Mouse (Mus musculus) midbrain, postnatal 0 days (tissue): ENCODE results near the gene Sulf2. TPM values are rescaled to one million over a fixed set of nuclear protein-coding genes. Genes with fewer than 3 reads are reported as not detected.

Experiments used
- ATAC-seq: fragments of 200-750 bp; cut with Nextera tagmentation; 2 replicates; pipeline ENCODE4 v1.8.0; 2017; ENCODE audit warnings: moderate number of reproducible peaks, mild to moderate bottlenecking, moderate TSS enrichment, moderate library complexity; ENCODE audit not compliant: low FRiP score
- DNase-seq: peaks from one replicate; pipeline ENCODE4 v3.0.0-alpha.2; 2015; ENCODE audit warnings: low spot score
- H3K27ac ChIP-seq: fragments of 300-500 bp; sonication (generic); 2 replicates; pipeline ENCODE4 v1.5.1; 2014; ENCODE audit warnings: low read depth, mild to moderate bottlenecking, low read length, mixed read lengths
- H3K27me3 ChIP-seq: fragments of 300-500 bp; sonication (generic); 2 replicates; pipeline ENCODE4 v1.6.1; 2014; ENCODE audit warnings: low read length, control low read depth, mixed read lengths; ENCODE audit not compliant: insufficient read depth
- H3K36me3 ChIP-seq: fragments of 300-500 bp; sonication (generic); 2 replicates; pipeline ENCODE4 v1.6.1; 2014; ENCODE audit warnings: low read length, control low read depth, mixed read lengths; ENCODE audit not compliant: insufficient read depth
- H3K4me1 ChIP-seq: fragments of 300-500 bp; sonication (generic); 2 replicates; pipeline ENCODE4 v1.6.1; 2014; ENCODE audit warnings: mild to moderate bottlenecking, control low read depth, antibody characterized with exemption, low read length, mixed read lengths; ENCODE audit not compliant: insufficient read depth
- H3K4me2 ChIP-seq: fragments of 300-500 bp; sonication (generic); 2 replicates; pipeline ENCODE4 v1.6.1; 2014; ENCODE audit warnings: low read depth, mild to moderate bottlenecking, low read length, mixed read lengths; ENCODE audit not compliant: poor library complexity, severe bottlenecking
- H3K4me3 ChIP-seq: fragments of 300-500 bp; sonication (generic); 2 replicates; pipeline ENCODE4 v1.5.1; 2014; ENCODE audit warnings: low read depth, mild to moderate bottlenecking, low read length, moderate library complexity
- H3K9ac ChIP-seq: fragments of 300-500 bp; sonication (generic); replicated peaks from 2 replicates; pipeline ENCODE4 v1.6.1; 2014; ENCODE audit warnings: mild to moderate bottlenecking, low read length, moderate library complexity, mixed read lengths; ENCODE audit not compliant: poor library complexity, severe bottlenecking
- H3K9me3 ChIP-seq: fragments of 300-500 bp; sonication (generic); 2 replicates; pipeline ENCODE4 v1.6.1; 2016; ENCODE audit warnings: low read length, control low read depth
- CTCF ChIP-seq: IDR thresholded peaks from 2 replicates; pipeline ENCODE4 v1.5.1; 2016; ENCODE audit warnings: antibody characterized with exemption, mild to moderate bottlenecking
- WGBS: fragments of 180-500 bp; shearing (Covaris S2); extraction: QIAGEN DNeasy Blood & Tissue Kit; methylation state at CpG from one replicate; pipeline ENCODE4 v1.1.7; 2014; 5-methylcytosine and 5-hydroxymethylcytosine counted together
- polyA plus RNA-seq: library from polyadenylated mRNA; unstranded; fragments of >200 nt; fragmentation: Nextera tagmentation; extraction: Ambion mirVana; gene quantifications from 2 replicates; pipeline ENCODE4 v1.2.1, GENCODE M21; 2015
- total RNA-seq: library from RNA; depleted of rRNA; stranded (reverse); fragments of >200 nt; gene quantifications from 2 replicates; pipeline ENCODE4 v1.2.3, GENCODE M21; 2014

Sulf2 gene
- total and polyA plus RNA-seq, 2 experiments from 2014 or later = 99.6 to 127 TPM

DNA sequence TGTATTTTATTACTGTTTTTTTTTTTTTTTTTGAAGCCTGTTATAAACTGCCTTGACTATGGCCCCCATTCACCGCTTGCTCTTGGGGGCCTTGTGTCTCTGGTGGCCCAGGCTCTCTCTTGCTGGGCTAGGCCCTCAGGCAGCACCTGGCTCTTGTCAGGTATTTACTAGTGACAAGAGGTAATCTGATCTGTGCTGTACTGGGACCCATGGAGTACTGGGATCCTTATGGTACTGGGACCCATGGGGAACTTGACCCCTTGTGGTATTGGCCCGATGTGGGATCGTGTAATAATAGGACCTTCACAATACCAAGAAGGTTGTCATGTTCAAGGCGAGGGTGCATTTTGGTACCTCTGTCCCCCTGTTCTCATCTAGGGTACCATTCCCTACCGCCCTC lies 4.9 kb downstream of the Sulf2 start:
- H3K4me1 ChIP-seq = peaks cover 20% of the 10 kb centered on the region
- ATAC-seq = no peak

GRCm38 (mm10) chr2:166149482-166149881 lies 6.0 kb downstream of the Sulf2 start:
- Histone ChIP-seq H3K4me3 (no peak overlapping the region), H3K9me3 (no peaks in the 10 kb centered on the region), H3K4me2 (no peak overlapping the region), H3K27ac (no peak overlapping the region), H3K36me3 (no peaks in the 10 kb centered on the region), H3K27me3 (no peaks in the 10 kb centered on the region), H3K4me1 (peaks cover 20% of the 10 kb centered on the region), H3K9ac (no peak overlapping the region)
- TF ChIP-seq CTCF = no peak
- ATAC-seq (no peak), DNase-seq (no peak)
- 83% methylated on average over 8 of the region's 8 CpGs for WGBS

More for the DNA sequence above, 4.9 kb downstream of the Sulf2 start:
- H3K27me3 ChIP-seq = no peaks in the 10 kb centered on the region
- no peak for DNase-seq
- no peaks in the 10 kb centered on the region for H3K9me3 ChIP-seq
- no peak for TF ChIP-seq CTCF
- H3K4me3 ChIP-seq = no peak overlapping the region
- no peak overlapping the region for H3K27ac ChIP-seq
- H3K4me2 ChIP-seq = no peak overlapping the region
- 93% methylated on average over 5 of the region's 5 CpGs for WGBS
- H3K36me3 ChIP-seq = no peaks in the 10 kb centered on the region
- no peak overlapping the region for H3K9ac ChIP-seq

GRCm38 (mm10) chr2:166148672-166149332 lies 6.7 kb downstream of the Sulf2 start:
- Histone ChIP-seq H3K27ac (no peak overlapping the region), H3K4me3 (no peak overlapping the region), H3K27me3 (no peaks in the 10 kb centered on the region), H3K4me1 (peaks cover 20% of the 10 kb centered on the region), H3K36me3 (no peaks in the 10 kb centered on the region), H3K9me3 (no peaks in the 10 kb centered on the region), H3K4me2 (no peak overlapping the region), H3K9ac (no peak overlapping the region)
- TF ChIP-seq CTCF = no peak
- WGBS = 54% methylated on average over 13 of the region's 13 CpGs
- ATAC-seq (no peak), DNase-seq (no peak)

- Histone ChIP-seq H3K9ac (no peak overlapping the region), H3K4me3 (no peak overlapping the region), H3K4me1 (peaks cover 18% of the 10 kb centered on the region), H3K27ac (no peak overlapping the region), H3K9me3 (no peaks in the 10 kb centered on the region), H3K27me3 (no peaks in the 10 kb centered on the region), H3K36me3 (no peaks in the 10 kb centered on the region), H3K4me2 (no peak overlapping the region)
- TF ChIP-seq CTCF = no peak
- no peak for ATAC-seq
- no peak for DNase-seq
- WGBS = 79% methylated on average over 10 of the region's 10 CpGs
Measured at GRCm38 (mm10) chr2:166147930-166148651, 7.4 kb downstream of the Sulf2 start.

- Histone ChIP-seq H3K4me1 (peaks cover 7% of the 10 kb centered on the region; the same call in 1 of the 2 replicates), H3K27ac (no peak overlapping the region), H3K27me3 (no peaks in the 10 kb centered on the region), H3K9ac (0 out of 2 replicates have a peak overlapping the region, but pooled peaks have one; percentile 1), H3K36me3 (no peaks in the 10 kb centered on the region), H3K4me2 (no peak overlapping the region), H3K4me3 (no peak overlapping the region), H3K9me3 (no peaks in the 10 kb centered on the region)
- no peak for DNase-seq
- 96% methylated on average over 7 of the region's 7 CpGs for WGBS
- no peak for ATAC-seq
- no peak for TF ChIP-seq CTCF
Measured at GRCm38 (mm10) chr2:166146446-166146845, 9.0 kb downstream of the Sulf2 start.

DNA sequence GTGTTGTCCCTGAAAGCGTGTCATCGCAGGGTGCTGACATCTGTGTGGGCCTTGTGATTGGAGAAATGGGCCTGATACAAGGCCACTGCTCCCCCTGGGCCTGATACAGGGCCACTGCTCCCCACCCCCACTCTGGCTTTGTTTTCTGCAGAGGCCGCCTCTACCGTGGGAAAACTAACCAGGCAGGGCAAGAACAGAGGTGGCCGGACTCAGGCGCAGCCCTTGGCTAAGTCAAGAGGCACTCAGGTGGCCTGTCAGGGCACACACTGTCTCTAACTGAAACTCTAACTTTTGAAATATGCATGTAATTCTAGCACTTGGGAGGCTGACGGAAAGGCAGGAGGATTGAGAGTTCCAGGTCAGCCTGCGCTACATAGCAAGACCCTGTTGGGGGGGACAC lies 10.4 kb downstream of the Sulf2 start:
- no peaks in the 10 kb centered on the region for H3K9me3 ChIP-seq
- 0 out of 2 replicates have a peak, but pooled peaks cover 3% of the 10 kb centered on the region for H3K4me1 ChIP-seq
- DNase-seq (no peak), ATAC-seq (no peak)
- no peak overlapping the region for H3K4me2 ChIP-seq
- WGBS = 78% methylated on average over 8 of the region's 8 CpGs
- no peak overlapping the region for H3K27ac ChIP-seq
- no peak overlapping the region for H3K4me3 ChIP-seq
- H3K36me3 ChIP-seq = no peaks in the 10 kb centered on the region
- H3K27me3 ChIP-seq = no peaks in the 10 kb centered on the region
- TF ChIP-seq CTCF = no peak
- no peak overlapping the region for H3K9ac ChIP-seq
